Mouse (Mus musculus): ENCODE measurements at regions not wholly inside any gene's neighbourhood (a gene's known extent, or its start where the extent isn't known, plus 50 kb on each side); places are given as distances from the start of the nearest gene placed in this dataset.

DNA sequence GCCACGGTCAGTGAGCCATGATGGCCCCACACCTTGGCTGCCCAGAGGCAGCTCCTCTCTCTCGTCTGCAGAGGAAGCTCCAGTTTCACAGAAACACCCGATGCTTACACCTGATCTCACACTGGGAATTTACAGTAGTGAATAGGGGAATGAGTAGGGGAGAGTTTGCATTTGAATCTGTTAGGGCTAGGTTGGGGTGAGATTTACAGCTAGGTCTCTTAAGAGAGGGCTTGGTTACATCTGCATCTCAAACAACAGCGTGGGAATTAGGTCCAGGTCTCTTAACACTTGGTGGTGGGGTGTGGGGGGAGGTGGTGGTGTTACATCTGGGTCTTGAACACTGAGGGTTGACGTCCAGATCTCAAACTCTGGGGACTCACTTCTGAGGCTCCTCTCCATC, 119.3 kb downstream of the Rpl14 start:
- TF ChIP-seq CTCF (conservative IDR thresholded peaks at IDR 0.05; ENCODE audit: low read length) (no peak), POU5F1 (IDR thresholded peaks at IDR 0.05; ENCODE audit: borderline replicate concordance, low read length) (peak; percentile 67; the same call in 1 of the 2 replicates), NANOG (IDR thresholded peaks at IDR 0.05; ENCODE audit: borderline replicate concordance, low read length) (peak; percentile 92)

Data from E14TG2a.4 (cell line).